Mouse (Mus musculus): ENCODE measurements around the gene Plagl1. TPM values are rescaled to one million over a fixed set of nuclear protein-coding genes. Genes with fewer than 3 reads are reported as not detected.

Plagl1 gene
- polyA plus RNA-seq, 1 experiment, result 144 TPM

DNA sequence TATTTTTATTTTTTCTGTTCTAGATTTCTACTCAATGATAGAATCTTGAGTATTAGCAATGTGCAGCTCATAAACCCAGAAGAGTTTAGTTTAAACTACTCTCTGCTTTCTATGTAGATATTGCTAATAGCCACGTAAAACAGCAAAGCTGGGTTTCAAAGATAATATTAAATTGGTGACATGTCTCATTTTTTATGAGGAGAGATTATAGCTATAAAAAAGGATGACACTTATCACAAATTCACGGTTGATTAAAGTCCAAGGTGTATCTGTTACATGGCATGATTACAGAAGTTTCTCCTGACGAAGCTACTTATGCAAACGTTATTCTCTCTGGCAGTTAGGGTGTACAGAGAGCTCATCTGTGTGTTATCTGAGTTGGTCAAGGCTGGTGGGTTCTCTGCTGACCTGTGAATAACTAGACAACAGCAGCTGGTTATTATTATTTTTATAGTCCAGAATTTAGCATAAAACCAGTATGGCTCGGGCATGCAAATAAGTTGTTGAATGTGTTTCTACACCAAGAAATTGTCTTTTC, 20.6 kb upstream of the Plagl1 start:
- Histone ChIP-seq H3K4me1 (ENCODE audit: control insufficient read depth, insufficient read depth, low read length) (no peaks in the 10 kb centered on the region), H3K27ac (ENCODE audit: insufficient read depth, low read length) (no peak overlapping the region)
- TF ChIP-seq CTCF (IDR thresholded peaks at IDR 0.05; ENCODE audit: borderline replicate concordance, insufficient read depth, low read length) (no peak), POLR2A (IDR thresholded peaks at IDR 0.05; ENCODE audit: low read depth, low read length) (no peak)

DNA sequence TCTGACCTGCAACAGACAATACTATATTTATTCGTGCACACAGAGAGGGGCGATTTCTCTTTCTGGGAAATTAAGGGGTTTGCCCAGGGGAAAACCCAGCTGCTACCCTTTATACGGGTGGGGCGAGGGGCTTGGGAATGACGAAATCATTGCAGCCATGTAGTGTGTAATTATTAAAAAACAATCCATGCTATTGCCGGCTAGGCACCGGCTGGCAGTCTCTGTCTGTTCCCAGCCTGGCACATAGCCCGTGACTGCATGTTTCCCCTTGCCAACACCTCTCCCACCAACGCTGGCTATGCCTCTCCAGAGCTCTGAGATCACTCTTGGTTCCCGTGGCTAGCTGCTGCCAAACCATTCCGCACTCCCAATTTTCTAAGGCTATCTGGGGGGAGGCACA, 15.6 kb upstream of the Plagl1 start:
- no peak for TF ChIP-seq CTCF (IDR thresholded peaks at IDR 0.05; ENCODE audit: borderline replicate concordance, insufficient read depth, low read length)
- TF ChIP-seq POLR2A (IDR thresholded peaks at IDR 0.05; ENCODE audit: low read depth, low read length), result no peak
- no peaks in the 10 kb centered on the region for H3K4me1 ChIP-seq (ENCODE audit: control insufficient read depth, insufficient read depth, low read length)
- no peak overlapping the region for H3K27ac ChIP-seq (ENCODE audit: insufficient read depth, low read length)
- H3K4me3 ChIP-seq (ENCODE audit: insufficient read depth, low read length), result no peak overlapping the region

More for the DNA sequence above, 20.6 kb upstream of the Plagl1 start:
- H3K4me3 ChIP-seq (ENCODE audit: insufficient read depth, low read length), result no peak overlapping the region

DNA sequence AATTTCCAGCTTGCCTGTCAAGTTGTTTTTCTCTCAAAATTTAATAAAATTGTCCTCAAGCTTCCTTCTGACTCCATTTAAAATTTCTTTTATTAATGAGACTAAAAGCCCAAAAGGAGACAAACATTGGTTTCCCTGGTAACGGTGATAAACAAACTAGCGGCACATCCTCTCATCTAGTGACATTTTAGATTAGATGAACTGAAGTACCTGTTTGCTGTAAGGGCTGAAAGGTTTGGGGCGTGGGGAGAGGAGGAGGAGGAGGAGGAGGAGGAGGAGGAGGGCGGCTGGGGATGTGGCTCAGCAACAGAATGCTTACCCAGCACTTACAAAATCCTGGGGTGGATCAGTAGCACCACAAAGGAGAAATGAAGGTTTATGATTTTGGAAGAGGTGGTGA, 12.5 kb upstream of the Plagl1 start:
- TF ChIP-seq POLR2A (IDR thresholded peaks at IDR 0.05; ENCODE audit: low read depth, low read length) (no peak), CTCF (IDR thresholded peaks at IDR 0.05; ENCODE audit: borderline replicate concordance, insufficient read depth, low read length) (no peak)
- no peak overlapping the region for H3K27ac ChIP-seq (ENCODE audit: insufficient read depth, low read length)
- H3K4me3 ChIP-seq (ENCODE audit: insufficient read depth, low read length), result no peak overlapping the region
- H3K4me1 ChIP-seq (ENCODE audit: control insufficient read depth, insufficient read depth, low read length), result no peaks in the 10 kb centered on the region

DNA sequence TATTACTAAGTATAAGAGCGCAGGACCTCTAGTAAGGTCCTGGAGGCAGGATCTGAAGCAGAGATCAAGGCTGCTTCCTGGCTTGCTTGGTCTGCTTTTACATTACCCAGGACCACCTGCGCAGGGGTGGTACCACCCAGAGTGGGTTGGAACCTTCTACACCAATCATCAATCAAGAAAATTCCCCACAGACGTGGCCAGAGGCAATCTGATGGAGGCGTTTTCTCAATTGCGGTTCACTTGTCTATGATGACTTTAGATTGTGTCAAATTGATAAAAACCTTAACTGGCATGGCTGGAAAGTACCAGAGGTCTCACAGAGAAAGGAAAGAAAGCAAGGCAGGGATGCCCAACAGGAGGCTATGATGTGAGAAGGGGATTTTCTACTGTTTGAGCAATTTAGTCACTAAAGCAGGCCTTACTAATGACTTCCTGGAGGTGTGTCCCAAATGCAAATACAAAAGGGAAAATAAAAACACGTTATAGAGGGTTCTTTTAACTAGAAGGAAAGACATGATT, 3.4 kb upstream of the Plagl1 start:
- TF ChIP-seq CTCF (IDR thresholded peaks at IDR 0.05; ENCODE audit: borderline replicate concordance, insufficient read depth, low read length), result no peak
- no peak for TF ChIP-seq POLR2A (IDR thresholded peaks at IDR 0.05; ENCODE audit: low read depth, low read length)
- H3K27ac ChIP-seq (ENCODE audit: insufficient read depth, low read length), result no peak overlapping the region
- H3K4me3 ChIP-seq (ENCODE audit: insufficient read depth, low read length), result no peak overlapping the region
- no peaks in the 10 kb centered on the region; the same call in 1 of the 2 replicates for H3K4me1 ChIP-seq (ENCODE audit: control insufficient read depth, insufficient read depth, low read length)

DNA sequence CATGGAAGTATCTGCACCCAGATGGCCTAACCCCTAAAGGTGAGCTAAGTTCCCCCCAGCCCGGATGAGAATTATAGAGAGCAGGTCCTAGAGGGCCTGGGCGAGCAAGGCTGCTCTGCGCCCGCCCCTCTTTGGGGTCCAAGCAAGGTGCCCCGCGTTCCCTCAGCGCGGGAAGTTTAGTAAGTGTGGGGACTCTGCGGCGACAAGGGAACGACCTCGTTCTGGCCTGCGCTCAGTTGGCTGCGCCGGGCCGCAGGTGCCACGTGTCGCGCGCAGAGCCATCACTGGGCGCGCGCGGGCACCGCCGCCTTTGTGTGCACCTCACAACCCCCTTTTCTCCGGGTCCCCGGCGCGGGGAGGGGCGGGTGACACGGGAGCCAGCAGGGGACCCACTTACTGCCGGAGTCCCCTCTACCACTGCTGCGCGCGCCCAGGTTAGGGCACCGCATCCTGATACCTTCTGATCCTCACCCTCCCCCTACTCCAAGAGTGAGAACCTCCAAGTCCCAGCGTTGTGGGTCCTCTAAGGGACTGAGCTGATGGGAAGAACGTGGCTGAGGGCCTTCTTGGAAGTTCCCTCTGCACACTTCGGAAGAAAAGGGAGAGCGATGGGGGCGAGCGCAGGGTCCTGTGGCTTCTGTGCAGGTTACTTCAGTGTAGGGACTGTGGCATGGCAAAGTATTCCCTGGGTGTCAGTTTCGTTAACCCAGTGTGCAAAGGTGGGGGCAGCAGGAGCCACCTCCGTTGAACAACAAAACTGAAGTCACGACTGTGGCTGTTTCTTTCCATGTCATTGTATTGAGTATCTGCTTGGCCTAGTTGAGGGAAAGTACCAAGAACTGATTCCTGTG, 742 bp downstream of the Plagl1 start:
- no peak overlapping the region for H3K27ac ChIP-seq (ENCODE audit: insufficient read depth, low read length)
- H3K4me1 ChIP-seq (ENCODE audit: control insufficient read depth, insufficient read depth, low read length), result no peaks in the 10 kb centered on the region; the same call in 1 of the 2 replicates
- H3K4me3 ChIP-seq (ENCODE audit: insufficient read depth, low read length), result no peak overlapping the region
- TF ChIP-seq POLR2A (IDR thresholded peaks at IDR 0.05; ENCODE audit: low read depth, low read length) (no peak), CTCF (IDR thresholded peaks at IDR 0.05; ENCODE audit: borderline replicate concordance, insufficient read depth, low read length) (no peak)

DNA sequence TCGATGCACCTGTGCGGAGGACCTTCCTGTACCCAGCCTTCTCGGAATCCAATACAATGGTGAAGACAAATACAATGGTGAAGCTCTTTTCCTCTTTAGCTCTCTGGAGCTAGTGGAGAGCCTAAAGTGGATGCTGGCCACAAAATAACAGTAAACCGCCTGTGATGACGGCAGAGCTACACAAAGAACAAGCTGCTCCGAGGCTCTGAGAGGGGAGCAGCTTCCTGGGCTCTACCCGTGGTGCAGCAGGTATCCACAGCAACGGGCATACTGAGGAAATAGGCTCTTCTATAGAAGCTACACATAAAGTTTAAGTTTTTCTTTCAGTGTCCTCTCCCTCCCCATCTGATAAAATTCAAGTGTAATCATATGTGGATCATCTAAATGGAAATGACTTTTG, 2.1 kb downstream of the Plagl1 start:
- no peaks in the 10 kb centered on the region; the same call in 1 of the 2 replicates for H3K4me1 ChIP-seq (ENCODE audit: control insufficient read depth, insufficient read depth, low read length)
- no peak overlapping the region for H3K4me3 ChIP-seq (ENCODE audit: insufficient read depth, low read length)
- TF ChIP-seq POLR2A (IDR thresholded peaks at IDR 0.05; ENCODE audit: low read depth, low read length) (no peak), CTCF (IDR thresholded peaks at IDR 0.05; ENCODE audit: borderline replicate concordance, insufficient read depth, low read length) (no peak)

DNA sequence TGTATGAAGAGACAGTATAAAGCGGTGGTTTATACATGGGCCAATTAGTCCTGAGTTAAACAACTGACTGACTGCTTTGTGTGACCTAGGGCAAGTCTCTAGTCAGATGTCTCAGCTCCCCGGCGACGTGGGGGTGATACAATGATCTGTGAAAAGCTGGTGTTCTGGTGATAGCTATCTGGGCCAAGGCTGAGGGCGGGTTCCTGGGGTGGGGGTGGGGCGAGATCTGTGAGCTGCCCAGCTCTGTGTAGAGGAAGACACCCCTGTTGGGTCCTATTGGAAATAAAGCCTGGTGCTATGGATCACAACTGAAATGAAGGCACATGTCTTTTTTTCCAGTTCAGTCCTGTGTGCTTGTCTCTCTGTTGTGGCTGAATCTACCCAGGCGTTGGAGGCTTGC, 3.2 kb downstream of the Plagl1 start:
- Histone ChIP-seq H3K4me1 (ENCODE audit: control insufficient read depth, insufficient read depth, low read length) (no peaks in the 10 kb centered on the region; the same call in 1 of the 2 replicates), H3K27ac (ENCODE audit: insufficient read depth, low read length) (no peak overlapping the region), H3K4me3 (ENCODE audit: insufficient read depth, low read length) (no peak overlapping the region)
- TF ChIP-seq POLR2A (IDR thresholded peaks at IDR 0.05; ENCODE audit: low read depth, low read length) (no peak), CTCF (IDR thresholded peaks at IDR 0.05; ENCODE audit: borderline replicate concordance, insufficient read depth, low read length) (no peak)

More for the DNA sequence above, 2.1 kb downstream of the Plagl1 start:
- H3K27ac ChIP-seq (ENCODE audit: insufficient read depth, low read length), result no peak overlapping the region

DNA sequence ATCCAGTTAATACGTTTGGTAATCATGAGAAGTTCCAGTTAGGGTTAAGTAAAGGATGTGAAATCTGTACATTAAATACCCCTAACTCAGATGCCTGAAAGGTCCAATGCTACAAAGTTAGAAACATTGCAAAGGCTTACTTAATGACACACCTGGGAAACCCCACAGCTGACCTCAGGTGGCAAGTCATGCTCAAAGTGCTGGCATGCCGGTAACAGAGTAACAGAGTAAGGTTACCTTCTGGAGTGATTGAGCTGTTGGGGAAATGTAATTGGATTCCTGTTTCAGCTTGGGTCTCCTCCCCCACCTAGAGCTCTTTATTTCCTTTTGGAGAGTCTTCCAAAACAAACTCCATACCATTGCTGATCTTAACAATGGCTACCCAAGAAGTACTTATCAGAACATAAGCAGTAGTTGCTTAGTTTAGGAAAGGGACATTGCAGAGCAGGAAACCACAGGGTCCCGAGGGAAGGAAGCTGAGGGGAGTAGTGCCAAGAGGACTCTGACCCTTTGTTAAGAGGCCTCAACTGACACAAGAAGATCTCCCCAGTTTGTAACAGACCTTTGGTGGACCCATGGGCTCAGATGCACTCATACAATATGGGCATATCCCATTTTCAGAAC, 4.9 kb downstream of the Plagl1 start:
- TF ChIP-seq POLR2A (IDR thresholded peaks at IDR 0.05; ENCODE audit: low read depth, low read length), result no peak
- TF ChIP-seq CTCF (IDR thresholded peaks at IDR 0.05; ENCODE audit: borderline replicate concordance, insufficient read depth, low read length), result no peak
- Histone ChIP-seq H3K4me3 (ENCODE audit: insufficient read depth, low read length) (no peak overlapping the region), H3K27ac (ENCODE audit: insufficient read depth, low read length) (no peak overlapping the region), H3K4me1 (ENCODE audit: control insufficient read depth, insufficient read depth, low read length) (no peaks in the 10 kb centered on the region; the same call in 1 of the 2 replicates)

DNA sequence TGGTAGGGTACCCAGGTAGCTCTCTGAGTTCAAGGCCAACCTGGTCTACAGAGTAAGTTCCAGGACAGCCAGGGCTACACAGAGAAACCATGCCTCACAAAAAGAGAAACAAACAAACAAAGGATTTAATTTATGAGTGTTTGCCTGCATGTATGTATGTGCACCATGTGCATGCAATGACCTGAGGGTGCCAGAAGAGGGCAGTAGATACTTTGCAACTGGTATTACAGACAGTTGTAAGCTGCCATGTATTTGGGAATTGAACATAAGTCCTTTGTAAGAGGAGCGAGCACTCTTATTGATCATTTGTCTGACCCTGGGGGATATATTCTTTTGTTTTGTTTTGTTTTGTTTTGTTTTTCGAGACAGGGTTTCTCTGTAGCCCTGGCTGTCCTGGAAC, 10.7 kb downstream of the Plagl1 start:
- Histone ChIP-seq H3K4me1 (ENCODE audit: control insufficient read depth, insufficient read depth, low read length) (no peaks in the 10 kb centered on the region), H3K27ac (ENCODE audit: insufficient read depth, low read length) (no peak overlapping the region), H3K4me3 (ENCODE audit: insufficient read depth, low read length) (no peak overlapping the region)
- TF ChIP-seq POLR2A (IDR thresholded peaks at IDR 0.05; ENCODE audit: low read depth, low read length) (no peak), CTCF (IDR thresholded peaks at IDR 0.05; ENCODE audit: borderline replicate concordance, insufficient read depth, low read length) (no peak)
